Mouse (Mus musculus): ENCODE measurements around the gene Hbb-bh2. TPM values are rescaled to one million over a fixed set of nuclear protein-coding genes. Genes with fewer than 3 reads are reported as not detected.
"Not testable (repeated sequence)": the region's sequence is repeated elsewhere in the genome, so short reads cannot be mapped to it uniquely, and the experiment has no call there.

The Hbb-bh2 gene
- total RNA-seq, 4 experiments from 2014 or later, result not detected

DNA sequence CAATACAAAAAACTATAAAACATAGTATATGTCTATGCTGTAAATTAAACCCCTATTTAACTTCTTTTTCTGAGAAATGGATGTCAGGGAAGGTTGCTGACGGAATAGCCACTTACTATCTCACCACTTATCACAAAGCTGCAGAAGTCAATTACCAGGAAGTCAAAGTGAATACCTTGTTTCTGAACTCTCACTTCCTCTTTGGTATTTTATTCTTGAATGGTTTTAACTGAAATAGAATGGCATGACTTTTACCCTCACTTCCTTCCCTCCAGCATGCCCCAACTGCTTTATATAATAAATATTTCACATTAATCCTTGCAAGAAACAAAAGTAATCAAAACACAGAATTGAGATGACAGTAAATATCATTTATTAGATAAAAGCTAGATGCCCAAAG is 28.1 kb downstream of the Hbb-bh2 start:
- no peak for DNase-seq (ENCODE audit: low spot score)

DNA sequence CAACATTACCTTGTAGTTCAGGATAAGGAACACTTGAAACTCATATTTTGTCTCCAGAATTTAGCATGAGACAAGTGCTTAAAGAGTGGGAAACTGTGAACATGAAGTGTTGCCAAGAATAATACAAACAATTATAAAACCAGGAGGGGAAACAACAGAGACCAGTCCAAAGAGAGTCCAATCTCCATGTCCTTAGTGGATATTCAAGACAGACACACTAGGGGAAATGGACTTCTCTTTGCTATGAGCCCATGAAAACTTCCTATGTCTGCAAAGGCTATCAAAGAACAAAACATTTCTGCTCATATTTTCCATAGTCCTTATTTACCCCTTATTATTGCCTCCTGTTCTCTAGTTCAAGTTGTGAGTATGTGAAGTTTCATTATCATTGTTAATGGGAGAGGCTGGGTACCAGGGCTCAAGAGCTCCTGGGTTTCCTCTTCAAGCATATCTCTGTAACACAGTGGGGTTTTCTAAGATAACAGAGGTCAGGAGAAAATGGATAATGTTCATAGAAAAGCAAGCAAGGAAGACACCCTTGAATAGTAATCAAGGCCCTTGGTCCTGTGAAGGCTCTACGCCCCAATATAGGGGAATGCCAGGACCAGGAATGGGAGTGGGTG is 29.0 kb downstream of the Hbb-bh2 start:
- DNase-seq (ENCODE audit: low spot score), result no peak

DNA sequence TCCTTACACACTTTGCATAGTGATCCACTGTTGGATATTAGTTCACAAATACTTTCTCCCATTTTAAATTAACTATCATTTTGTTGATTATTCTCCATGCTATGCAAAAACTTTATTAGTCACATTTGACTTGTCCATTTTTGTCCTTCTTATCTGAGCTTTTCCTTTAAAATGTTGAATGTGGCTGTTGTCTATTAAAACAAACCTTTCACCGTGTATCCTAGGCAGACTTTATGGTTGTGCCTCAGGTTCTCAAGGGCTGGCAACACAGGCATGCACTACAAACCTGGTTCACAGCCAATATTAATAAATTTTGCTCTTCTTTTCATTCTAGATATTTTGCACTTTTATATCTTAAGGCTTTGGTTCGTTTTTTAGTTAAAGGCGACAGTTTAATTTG is 29.6 kb downstream of the Hbb-bh2 start:
- DNase-seq (ENCODE audit: low spot score), result no peak

DNA sequence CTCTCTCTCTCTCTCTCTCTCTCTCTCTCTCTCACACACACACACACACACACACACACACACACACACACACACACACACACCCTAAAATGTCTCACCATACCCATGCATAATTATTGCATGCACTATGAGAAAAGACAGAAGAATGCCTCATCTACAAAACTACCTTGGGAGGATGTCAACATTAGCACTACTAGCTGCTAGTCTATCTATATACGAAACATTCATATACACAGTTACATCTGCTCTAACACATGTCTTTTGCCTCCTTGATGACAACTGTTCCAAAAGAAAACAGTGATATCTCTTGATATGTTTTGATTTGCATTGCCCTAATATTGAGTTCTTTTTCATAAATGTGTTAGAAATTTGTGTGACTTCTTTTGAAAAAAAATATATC is 30.0 kb downstream of the Hbb-bh2 start:
- no peak for DNase-seq (ENCODE audit: low spot score)

DNA sequence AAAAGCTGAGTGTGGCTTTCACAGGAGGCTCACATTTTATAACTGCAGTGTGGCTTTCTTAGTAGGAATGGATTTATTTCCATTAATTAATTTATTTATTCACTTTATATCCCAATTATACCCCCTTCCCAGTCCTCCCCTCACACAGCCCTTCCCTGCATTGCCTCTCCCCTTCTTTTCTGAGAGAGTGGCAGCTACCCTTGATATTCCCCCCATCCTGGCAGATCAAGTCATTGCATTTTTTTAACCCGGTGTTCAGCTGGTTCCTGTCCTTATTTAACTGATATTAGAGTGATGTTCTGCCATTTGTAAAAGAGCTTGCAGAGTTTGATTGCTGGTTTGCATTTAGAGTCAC is 30.5 kb downstream of the Hbb-bh2 start:
- no peak for DNase-seq (ENCODE audit: low spot score)

DNA sequence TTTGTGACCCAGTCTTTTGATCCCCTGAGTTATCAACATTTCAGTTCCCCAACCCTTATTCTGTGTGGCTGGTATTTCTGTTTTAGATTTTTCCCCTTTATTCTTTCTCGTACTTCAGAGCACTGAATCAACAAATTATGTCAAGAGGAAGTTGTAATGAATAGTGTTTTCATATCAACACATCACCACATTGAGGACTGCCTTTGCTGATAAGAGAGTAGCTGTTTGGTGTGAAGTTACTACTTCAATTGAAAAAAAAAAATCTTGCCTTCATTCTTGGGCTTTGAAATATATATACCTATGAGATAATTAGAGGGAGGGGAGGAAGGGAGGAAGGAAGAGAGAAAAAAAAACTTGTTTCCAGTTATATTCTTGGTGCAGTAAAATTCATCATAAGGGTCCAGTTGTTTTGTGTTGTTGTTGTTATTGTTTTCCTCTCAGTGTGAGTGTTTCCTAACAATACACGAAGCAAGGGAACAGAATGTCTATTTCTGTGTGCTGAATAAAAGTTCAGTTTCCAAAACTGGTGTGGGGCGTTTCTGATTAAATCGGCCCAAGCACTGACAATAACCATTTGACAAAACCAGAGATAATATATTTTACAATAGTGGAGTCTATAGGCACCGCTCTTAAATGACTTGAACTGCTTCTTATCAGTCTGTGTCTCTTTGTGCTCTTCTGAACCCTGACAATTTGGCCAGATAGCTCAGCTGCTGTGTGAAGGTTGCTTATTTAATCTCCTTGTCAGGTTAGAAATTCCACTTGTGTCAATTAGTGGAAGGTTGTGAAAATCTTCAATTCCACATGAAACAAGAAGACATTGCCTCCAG is 31.1 kb downstream of the Hbb-bh2 start:
- DNase-seq (ENCODE audit: low spot score), result no peak

DNA sequence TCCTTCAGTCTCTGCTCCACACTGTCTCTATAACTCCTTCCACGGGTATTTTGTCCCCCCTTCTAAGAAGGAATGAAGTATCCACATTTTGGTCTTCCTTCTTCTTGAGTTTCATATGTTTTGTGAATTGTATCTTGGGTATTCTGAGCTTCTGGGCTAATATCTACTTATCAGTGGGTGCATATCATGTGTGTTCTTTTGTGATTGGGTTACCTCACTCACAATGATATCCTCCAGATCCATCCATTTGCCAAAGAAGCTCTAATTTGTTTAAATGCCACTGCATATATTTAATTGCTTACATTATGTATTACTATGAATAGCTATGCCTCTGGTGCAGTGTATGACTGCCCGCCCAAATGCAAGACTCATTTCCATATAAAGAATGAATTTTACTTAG is 32.2 kb downstream of the Hbb-bh2 start:
- not testable (repeated sequence) for DNase-seq (ENCODE audit: low spot score)

DNA sequence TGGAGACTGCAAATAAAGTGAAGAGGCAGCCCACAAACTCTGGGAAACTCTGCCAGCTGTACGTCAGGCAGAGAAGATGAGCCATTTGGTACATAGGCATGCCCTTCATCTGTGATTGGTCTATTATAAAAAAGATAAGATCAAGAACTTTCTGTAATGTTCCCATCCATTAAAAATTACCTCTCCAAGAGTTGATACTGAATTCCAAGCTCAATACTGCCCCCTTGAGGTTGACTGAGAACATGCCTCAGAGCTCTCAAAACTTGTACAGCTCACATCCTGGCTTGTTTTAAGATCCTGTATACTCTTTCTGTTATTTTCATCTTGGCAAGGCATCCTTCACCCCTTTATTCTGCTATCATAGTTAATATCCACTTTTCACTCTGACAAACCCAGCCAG is 33.5 kb downstream of the Hbb-bh2 start:
- peak; percentile 6 for DNase-seq (ENCODE audit: low spot score)

DNA sequence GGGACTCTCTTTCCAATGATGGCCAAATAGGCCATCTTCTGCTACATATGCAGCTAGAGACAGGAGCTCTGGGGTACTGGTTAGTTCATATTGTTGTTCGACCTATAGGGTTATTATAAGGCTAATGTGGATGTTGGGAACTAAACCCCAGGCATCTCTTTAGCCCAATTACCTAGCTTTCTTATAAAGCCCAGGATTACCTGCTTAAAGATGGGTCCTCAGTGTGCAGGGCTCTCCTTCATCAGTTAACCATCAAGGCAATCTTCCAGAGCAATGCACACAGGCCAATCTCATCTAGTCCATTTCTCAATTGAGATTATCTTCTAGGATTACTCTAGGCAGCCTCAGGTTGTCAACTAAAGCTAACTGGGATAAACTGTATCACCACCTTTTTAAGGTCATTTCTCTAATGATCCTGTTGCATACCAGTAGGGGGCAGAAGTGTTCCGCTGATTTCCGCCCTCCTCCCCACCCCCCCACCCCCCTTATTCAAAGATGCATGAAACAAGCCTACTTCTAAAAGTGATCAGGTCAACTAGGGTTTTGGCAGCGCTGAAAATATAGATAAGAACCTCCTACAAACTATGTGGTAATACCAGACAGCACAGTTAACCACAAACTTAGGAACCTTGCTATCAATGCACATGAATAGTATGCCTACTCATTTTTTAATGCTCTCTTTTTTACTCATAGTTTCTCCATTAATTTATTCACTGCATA is 47.5 kb downstream of the Hbb-bh2 start:
- DNase-seq (ENCODE audit: low spot score), result peak; percentile 1

DNA sequence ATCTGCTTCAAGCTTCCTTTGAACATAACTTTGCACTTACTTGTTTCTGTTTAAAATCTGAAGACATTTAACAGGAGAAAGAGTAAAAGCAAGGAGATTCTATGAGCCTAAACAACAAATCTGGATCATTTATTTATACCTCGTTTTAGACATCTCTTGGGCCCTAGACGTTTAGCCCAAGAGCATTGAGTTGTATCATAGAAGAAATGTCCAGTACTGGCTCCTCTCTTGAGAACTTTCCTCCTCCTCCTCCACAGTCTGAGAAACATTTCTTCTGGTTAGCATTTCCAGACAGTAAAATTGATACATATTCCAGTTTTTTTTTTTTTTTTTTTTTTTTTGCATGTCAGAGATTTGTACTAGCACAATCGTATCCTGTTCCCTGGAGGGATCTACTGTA is 48.6 kb downstream of the Hbb-bh2 start, which contains the start of gene Olfr67:
TSS of gene Olfr67 (minus strand) at position 101 of the 400 bp plus-strand sequence.
- DNase-seq (ENCODE audit: low spot score), result no peak

Other genes starting within 250 kb of the Hbb-bh2 start
- gene Olfr619, start 239.9 kb downstream of the Hbb-bh2 start, total RNA-seq (2022), result not detected
- not detected for gene Olfr620, start 228.0 kb downstream of the Hbb-bh2 start, total RNA-seq (2022)
- not detected for gene Olfr622, start 197.8 kb downstream of the Hbb-bh2 start, total RNA-seq (2022)
- gene Olfr623, start 176.8 kb downstream of the Hbb-bh2 start, total RNA-seq (2022), result not detected
- not detected for gene Olfr624, start 169.3 kb downstream of the Hbb-bh2 start, total RNA-seq (2022)
- not detected for gene Olfr625-ps1, start 157.8 kb downstream of the Hbb-bh2 start, total RNA-seq (2022)
- gene Olfr243, start 125.8 kb downstream of the Hbb-bh2 start, total RNA-seq (2022), result not detected
- gene Olfr628, start 110.1 kb downstream of the Hbb-bh2 start, total RNA-seq (2022), result not detected
- not detected for gene Olfr629, start 95.6 kb downstream of the Hbb-bh2 start, total RNA-seq (2022)
- not detected for gene Olfr630, start 83.2 kb downstream of the Hbb-bh2 start, total RNA-seq (2022)
- not detected for gene Olfr69, start 68.9 kb downstream of the Hbb-bh2 start, total RNA-seq (2022)
- not detected for gene Olfr68, start 60.8 kb downstream of the Hbb-bh2 start, total RNA-seq (2022)
- not detected for gene Olfr67, start 48.7 kb downstream of the Hbb-bh2 start, total RNA-seq (2022)
- gene Hbb-bt, start 26.5 kb downstream of the Hbb-bh2 start, total RNA-seq (2022), result 1,000 to 10,000 TPM in 1 of 4 experiments, 100 to 1,000 TPM in 3; 208 to 1,111 (median 289) TPM
- over 10,000 TPM in 1 of 4 experiments, 1,000 to 10,000 TPM in 3; 2,003 to 12,142 (median 2,942) TPM for gene Hbb-bs, start 12.4 kb downstream of the Hbb-bh2 start, total RNA-seq (2022)
- gene Hbb-bh1, start 2.6 kb upstream of the Hbb-bh2 start, total RNA-seq (2022), result not detected
- not detected for gene Hbb-y, start 12.7 kb upstream of the Hbb-bh2 start, total RNA-seq (2022)
- gene Olfr66, start 45.7 kb upstream of the Hbb-bh2 start, total RNA-seq (2022), result not detected
- not detected for gene Olfr64, start 54.0 kb upstream of the Hbb-bh2 start, total RNA-seq (2022)
- gene Olfr65, start 63.0 kb upstream of the Hbb-bh2 start, total RNA-seq (2022), result not detected
- gene Olfr631, start 88.3 kb upstream of the Hbb-bh2 start, total RNA-seq (2022), result not detected
- gene Olfr632, start 93.8 kb upstream of the Hbb-bh2 start, total RNA-seq (2022), result not detected
- gene Olfr633, start 103.9 kb upstream of the Hbb-bh2 start, total RNA-seq (2022), result not detected
- gene Olfr635, start 130.6 kb upstream of the Hbb-bh2 start, total RNA-seq (2022), result under 1 TPM in 1 of 4 experiments, not detected in 3; 0.03 TPM
- gene Olfr638, start 158.2 kb upstream of the Hbb-bh2 start, total RNA-seq (2022), result not detected
- under 1 TPM in 2 of 4 experiments, not detected in 2; 0.06 TPM for gene Olfr639, start 176.8 kb upstream of the Hbb-bh2 start, total RNA-seq (2022)
- not detected for gene Olfr640, start 185.1 kb upstream of the Hbb-bh2 start, total RNA-seq (2022)
- gene Olfr641, start 194.9 kb upstream of the Hbb-bh2 start, total RNA-seq (2022), result not detected
- not detected for gene Olfr642, start 212.1 kb upstream of the Hbb-bh2 start, total RNA-seq (2022)
- not detected for gene 4930516K23Rik, start 220.9 kb upstream of the Hbb-bh2 start, total RNA-seq (2022)
- gene Olfr644, start 231.3 kb upstream of the Hbb-bh2 start, total RNA-seq (2022), result not detected
- not detected for gene Olfr645, start 244.9 kb upstream of the Hbb-bh2 start, total RNA-seq (2022)